Mouse (Mus musculus) ES-CJ7 (cell line): ENCODE data around the gene Wnt3a.
A peak's percentile ranks its signal among the peaks of the same experiment; 100 is the strongest.
"Not testable (repeated sequence)": the region's sequence is repeated elsewhere in the genome, so short reads cannot be mapped to it uniquely, and the experiment has no call there.

Experiments
- DNase-seq: peaks from one replicate; pipeline ENCODE4 v3.0.0; 2011; ENCODE audit warnings: low read depth, low spot score

Wnt3a gene

GRCm38 (mm10) chr11:59221604-59222003, 68.9 kb downstream of the Wnt3a start:
- no peak for DNase-seq

- peak; percentile 82 for DNase-seq
Measured at GRCm38 (mm10) chr11:59219064-59219463, 71.5 kb downstream of the Wnt3a start.

GRCm38 (mm10) chr11:59218389-59218998, 72.1 kb downstream of the Wnt3a start:
- DNase-seq: no peak

GRCm38 (mm10) chr11:59216955-59217354, 73.6 kb downstream of the Wnt3a start:
- no peak for DNase-seq

- DNase-seq: no peak
Measured at GRCm38 (mm10) chr11:59212892-59213494, 77.6 kb downstream of the Wnt3a start.

- DNase-seq: not testable (repeated sequence)
Measured at GRCm38 (mm10) chr11:59212320-59212719, 78.2 kb downstream of the Wnt3a start.

GRCm38 (mm10) chr11:59211561-59211960, 79.0 kb downstream of the Wnt3a start:
- DNase-seq: not testable (repeated sequence)

GRCm38 (mm10) chr11:59210020-59210419, 80.5 kb downstream of the Wnt3a start:
- no peak for DNase-seq

GRCm38 (mm10) chr11:59209580-59209979, 81.0 kb downstream of the Wnt3a start:
- DNase-seq: no peak

GRCm38 (mm10) chr11:59209003-59209441, 81.5 kb downstream of the Wnt3a start:
- DNase-seq: peak; percentile 82

GRCm38 (mm10) chr11:59208153-59208831, 82.3 kb downstream of the Wnt3a start, which contains the start of gene 2310033P09Rik:
Gene 2310033P09Rik (plus strand): TSS chr11:59208321.
- peak; percentile 96 for DNase-seq

- peak; percentile 89 for DNase-seq
Measured at GRCm38 (mm10) chr11:59202081-59202995, 88.2 kb downstream of the Wnt3a start, which contains the start of gene Mrpl55. Gene Mrpl55 (plus strand): TSS chr11:59202486.

GRCm38 (mm10) chr11:59201216-59202002, 89.1 kb downstream of the Wnt3a start:
- DNase-seq: no peak
